Mouse (Mus musculus) left cerebral cortex, postnatal 36 days (tissue): ENCODE measurements at regions not wholly inside any gene's neighbourhood (a gene's known extent, or its start where the extent isn't known, plus 50 kb on each side); places are given as distances from the start of the nearest gene placed in this dataset.

Experiments
- DNase-seq, 2 experiments: peaks; one replicate each; pipeline ENCODE4 v3.0.0; 2021 to 2022; ENCODE audit warnings: low spot score in 2 of 2, mixed read lengths in 1 of 2
- intact Hi-C: fragments of 180-260 bp; cut with DNase I; formaldehyde crosslinking; loops from one replicate; pipeline ENCODE4 v1.15.1; 2025

- intact Hi-C loops = no loop called here
- no peak for DNase-seq
Measured at GRCm38 (mm10) chr3:38102181-38102580, 377.9 kb upstream of the Gm5148 start.

GRCm38 (mm10) chr3:38094370-38094979 lies 370.2 kb upstream of the Gm5148 start:
- DNase-seq = peak in 1 of 2 experiments; percentile 8
- intact Hi-C loops = no loop called here

GRCm38 (mm10) chr3:38084548-38084947 lies 360.3 kb upstream of the Gm5148 start:
- intact Hi-C loops = no loop called here
- DNase-seq = peak in 1 of 2 experiments; percentile 9

GRCm38 (mm10) chr3:38082386-38082785 lies 358.1 kb upstream of the Gm5148 start:
- no peak for DNase-seq
- intact Hi-C loops = no loop called here

- intact Hi-C loops = no loop called here
- DNase-seq = peak in 1 of 2 experiments; percentile 7
Measured at GRCm38 (mm10) chr3:38076835-38077234, 352.5 kb upstream of the Gm5148 start.

GRCm38 (mm10) chr3:38073946-38074345 lies 349.7 kb upstream of the Gm5148 start:
- DNase-seq = no peak
- intact Hi-C loops = no loop called here

- no peak for DNase-seq
- intact Hi-C loops = no loop called here
Measured at GRCm38 (mm10) chr3:38055627-38056026, 331.3 kb upstream of the Gm5148 start.

GRCm38 (mm10) chr3:38052941-38053340 lies 328.7 kb upstream of the Gm5148 start:
- intact Hi-C loops = no loop called here
- DNase-seq = no peak

GRCm38 (mm10) chr3:38051748-38052147 lies 327.5 kb upstream of the Gm5148 start:
- intact Hi-C loops = no loop called here
- DNase-seq = no peak

GRCm38 (mm10) chr3:38050856-38051255 lies 326.6 kb upstream of the Gm5148 start:
- no peak for DNase-seq
- intact Hi-C loops = no loop called here

GRCm38 (mm10) chr3:38050366-38050765 lies 326.1 kb upstream of the Gm5148 start:
- no peak for DNase-seq
- intact Hi-C loops = no loop called here

GRCm38 (mm10) chr3:38049290-38049689 lies 325.0 kb upstream of the Gm5148 start:
- intact Hi-C loops = no loop called here

GRCm38 (mm10) chr3:38047445-38047844 lies 323.2 kb upstream of the Gm5148 start:
- intact Hi-C loops = no loop called here
- DNase-seq = no peak

More at GRCm38 (mm10) chr3:38049290-38049689, 325.0 kb upstream of the Gm5148 start:
- no peak for DNase-seq

- no peak for DNase-seq
- intact Hi-C loops = no loop called here
Measured at GRCm38 (mm10) chr3:38046611-38047010, 322.3 kb upstream of the Gm5148 start.

GRCm38 (mm10) chr3:38045989-38046388 lies 321.7 kb upstream of the Gm5148 start:
- intact Hi-C loops = no loop called here
- no peak for DNase-seq

GRCm38 (mm10) chr3:38045523-38045922 lies 321.2 kb upstream of the Gm5148 start:
- intact Hi-C loops = no loop called here
- DNase-seq = no peak

- DNase-seq = no peak
- intact Hi-C loops = no loop called here
Measured at GRCm38 (mm10) chr3:38044338-38044737, 320.0 kb upstream of the Gm5148 start.

GRCm38 (mm10) chr3:38042614-38043013 lies 318.3 kb upstream of the Gm5148 start:
- DNase-seq = no peak
- intact Hi-C loops = no loop called here

GRCm38 (mm10) chr3:38036131-38036530 lies 311.8 kb upstream of the Gm5148 start:
- intact Hi-C loops = no loop called here
- no peak for DNase-seq

- DNase-seq = no peak
- intact Hi-C loops = no loop called here
Measured at GRCm38 (mm10) chr3:38034138-38034537, 309.8 kb upstream of the Gm5148 start.

- intact Hi-C loops = no loop called here
- DNase-seq = no peak
Measured at GRCm38 (mm10) chr3:38014768-38015167, 290.5 kb upstream of the Gm5148 start.

GRCm38 (mm10) chr3:38009168-38009567 lies 284.9 kb upstream of the Gm5148 start:
- DNase-seq = no peak
- intact Hi-C loops = no loop called here
